Mouse (Mus musculus): Measurements from ENCODE around the gene Csrp2.

Csrp2 gene

DNA sequence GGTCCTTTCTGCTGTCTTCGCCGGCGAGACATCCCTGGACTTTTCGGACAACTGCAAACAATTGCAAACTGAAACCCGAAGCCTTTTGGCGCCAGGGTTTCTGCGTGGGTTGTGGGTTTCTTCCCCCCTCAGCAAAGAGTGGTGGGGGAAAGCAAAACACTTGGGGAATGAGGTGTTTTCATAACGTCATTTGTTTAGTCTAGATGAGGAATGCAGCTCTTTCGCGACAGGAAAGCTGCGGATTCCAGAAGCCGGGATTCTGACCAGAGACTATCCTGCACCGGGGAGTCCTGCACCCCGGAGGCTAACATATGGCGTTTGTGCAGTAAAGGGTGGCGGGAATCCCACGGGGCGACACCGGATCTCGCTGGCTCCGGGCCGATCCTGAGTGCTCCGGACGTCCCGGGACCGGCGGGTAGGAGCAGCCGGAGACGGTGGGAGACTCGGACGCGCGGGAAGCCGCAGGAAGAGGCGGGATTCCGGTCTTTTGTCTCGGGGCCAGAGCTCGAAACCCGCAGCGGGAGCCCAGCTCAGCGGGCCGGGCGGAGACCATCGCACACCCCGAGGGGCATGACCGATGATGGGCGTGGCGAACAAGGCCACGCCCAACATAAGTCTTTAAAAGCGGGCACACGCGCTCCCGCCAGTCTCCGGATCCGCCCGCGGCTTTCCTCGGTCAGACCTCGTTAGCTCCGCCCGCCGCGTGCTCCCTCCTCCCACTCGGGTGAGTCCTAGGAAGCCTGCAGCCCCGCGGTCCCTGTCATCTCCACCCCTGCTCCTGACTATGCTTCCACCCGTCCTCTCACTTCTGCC lies at the start of gene Csrp2:
Csrp2 (plus strand) TSS at position 259 of the 813 bp plus-strand sequence.
- in situ Hi-C loops (cut with MboI, MseI): no loop called here

GRCm38 (mm10) chr10:110874853-110875252 lies 44.7 kb upstream of the Csrp2 start:
- in situ Hi-C loops (cut with MboI, MseI): no loop called here

DNA sequence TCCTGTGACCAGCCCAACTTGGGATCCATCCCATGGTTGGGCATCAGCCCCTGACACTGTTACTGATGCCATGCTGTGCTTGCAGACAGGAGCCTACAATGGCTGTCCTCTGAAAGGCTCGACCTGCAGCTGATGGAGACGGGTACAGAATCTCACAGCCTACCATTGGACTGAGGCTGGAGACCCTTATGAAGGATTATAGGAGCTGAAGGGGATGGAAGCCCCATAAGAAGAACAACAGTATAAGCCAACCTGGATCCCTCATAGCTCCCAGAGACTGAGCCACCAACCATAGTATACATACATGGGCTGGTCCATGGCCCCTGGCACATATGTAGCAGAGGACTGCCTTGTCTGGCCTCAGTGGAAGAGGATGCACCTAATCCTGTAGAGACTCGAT lies 42.6 kb upstream of the Csrp2 start:
- in situ Hi-C loops (cut with MboI, MseI): no loop called here

DNA sequence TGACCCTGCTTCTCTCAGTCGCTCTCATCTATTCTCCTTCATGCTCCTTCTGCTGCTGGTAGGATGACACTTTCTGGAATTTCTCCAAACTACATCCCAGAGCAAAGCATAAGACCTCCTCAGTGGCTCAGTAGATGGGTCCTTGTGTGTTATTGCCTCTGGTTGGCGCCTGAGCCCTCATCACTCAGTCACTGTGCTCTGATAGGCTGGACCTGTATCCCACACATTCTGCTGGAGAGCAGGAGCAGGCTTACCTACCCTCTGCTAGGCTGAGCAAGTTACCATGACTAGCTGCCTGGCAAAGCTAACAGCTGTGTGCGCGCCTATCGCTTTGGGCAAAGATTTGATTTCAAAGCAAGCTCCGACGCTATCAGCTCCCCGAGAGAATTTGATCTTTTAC lies 41.7 kb upstream of the Csrp2 start:
- in situ Hi-C loops (cut with MboI, MseI): no loop called here

GRCm38 (mm10) chr10:110878641-110879040 lies 40.9 kb upstream of the Csrp2 start:
- in situ Hi-C loops (cut with MboI, MseI): no loop called here

DNA sequence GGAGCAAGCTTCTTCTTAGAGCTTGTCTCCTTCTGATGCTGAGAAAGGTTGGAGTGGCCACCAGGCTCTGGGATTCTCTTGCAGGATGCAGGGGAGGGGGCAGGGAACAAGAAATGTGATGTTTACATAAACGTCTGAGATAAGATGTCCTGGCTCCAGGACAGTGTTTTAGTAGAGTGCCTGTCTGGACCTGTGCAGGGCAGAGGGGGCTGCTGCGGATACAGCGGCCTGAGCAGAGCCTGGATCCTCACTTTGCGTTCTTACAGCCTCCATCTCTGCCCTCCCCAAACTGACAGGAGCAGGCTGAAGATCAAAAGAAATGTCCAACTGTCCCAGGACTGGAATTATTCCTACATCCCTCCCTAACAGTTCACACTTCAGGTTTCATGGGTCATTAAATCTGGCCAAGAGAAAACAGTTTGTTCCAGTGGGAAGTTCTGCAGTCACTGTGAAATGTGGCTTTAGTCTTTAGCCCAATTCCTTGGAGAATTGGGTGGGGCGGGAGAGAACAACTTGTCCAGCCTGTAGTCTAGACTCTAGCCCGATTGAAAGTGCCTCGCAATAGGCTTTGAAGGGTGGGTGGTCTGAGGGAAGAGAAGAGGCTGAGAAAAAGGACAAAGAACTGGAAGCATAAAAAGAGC lies 40.0 kb upstream of the Csrp2 start:
- in situ Hi-C loops (cut with MboI, MseI): no loop called here

- in situ Hi-C loops (cut with MboI, MseI): no loop called here
Observed at GRCm38 (mm10) chr10:110881346-110881745, 38.2 kb upstream of the Csrp2 start.

DNA sequence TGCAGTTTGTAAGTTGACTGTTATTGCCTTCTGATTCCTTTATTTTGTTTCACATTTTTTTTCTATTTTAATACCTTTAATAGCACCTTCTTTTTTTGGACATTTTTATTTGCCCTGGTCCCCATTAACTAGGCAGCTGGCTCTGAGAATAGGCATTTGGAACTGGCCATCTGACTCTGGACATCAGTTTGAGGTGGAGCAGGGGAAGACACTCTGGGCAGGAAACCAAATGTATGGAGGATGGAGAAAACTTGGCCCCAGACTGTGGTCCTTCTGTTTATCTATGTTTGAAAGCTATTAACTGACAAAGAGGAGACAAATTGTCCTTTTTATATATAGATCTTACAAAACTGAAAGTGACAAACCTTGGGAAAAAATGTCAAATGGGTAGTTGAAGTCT lies 36.9 kb upstream of the Csrp2 start:
- in situ Hi-C loops (cut with MboI, MseI): no loop called here

- in situ Hi-C loops (cut with MboI, MseI): no loop called here
Observed at GRCm38 (mm10) chr10:110890656-110891272, 28.8 kb upstream of the Csrp2 start.

- in situ Hi-C loops (cut with MboI, MseI): no loop called here
Observed at GRCm38 (mm10) chr10:110899744-110900501, 19.7 kb upstream of the Csrp2 start.

DNA sequence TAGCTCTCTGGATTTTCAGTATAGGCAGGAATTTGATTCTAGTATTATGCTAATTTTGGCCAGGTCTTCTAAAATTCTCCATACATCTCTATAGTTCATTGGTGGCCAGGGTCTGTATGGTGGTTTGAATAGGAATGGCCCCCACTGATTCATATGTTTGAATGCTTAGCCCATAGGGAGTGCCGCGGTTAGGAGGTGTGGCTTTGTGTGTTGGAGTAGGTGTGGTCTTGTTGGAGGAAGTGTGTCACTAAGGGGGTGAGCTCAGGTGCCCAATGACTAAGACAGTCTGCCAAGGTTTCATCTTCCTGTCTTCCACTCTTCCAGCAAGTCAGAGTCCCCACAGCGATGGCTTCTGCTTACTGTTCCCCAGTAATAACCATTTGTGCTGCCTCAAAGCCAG lies 15.7 kb upstream of the Csrp2 start:
- in situ Hi-C loops (cut with MboI, MseI): no loop called here

DNA sequence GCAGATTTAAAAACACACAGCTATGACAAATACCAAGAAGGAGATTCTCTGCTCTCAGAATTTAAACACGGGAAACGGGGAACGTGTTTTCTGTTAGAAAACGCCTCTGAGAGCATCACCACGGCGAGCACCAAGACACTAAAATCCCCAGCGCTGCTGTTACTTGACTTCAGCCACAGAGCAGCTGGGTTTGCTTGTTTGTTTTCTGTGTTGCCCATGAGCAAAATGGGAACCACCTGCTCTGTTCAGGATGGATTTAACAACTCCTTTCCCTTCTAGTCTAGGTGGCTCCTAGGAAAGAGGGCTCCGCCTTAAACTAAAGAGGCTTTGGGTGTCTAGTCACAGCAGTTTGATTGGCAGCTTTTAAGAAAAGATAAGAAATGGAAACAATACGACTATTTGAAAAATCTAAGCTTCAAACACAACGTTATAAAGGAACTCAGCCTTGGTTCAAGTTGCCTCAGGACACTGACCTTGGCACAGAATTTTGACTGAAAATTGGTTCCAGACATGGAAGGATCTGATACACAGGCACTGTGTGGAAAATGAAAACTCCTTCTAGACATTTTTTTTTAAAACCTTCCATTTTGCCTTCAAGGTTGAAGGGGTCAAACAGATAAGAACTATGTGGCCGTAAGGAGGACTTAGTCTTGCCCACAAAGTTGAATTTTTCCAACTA lies 2.8 kb upstream of the Csrp2 start:
- in situ Hi-C loops (cut with MboI, MseI): no loop called here

- in situ Hi-C loops (cut with MboI, MseI): no loop called here
Observed at GRCm38 (mm10) chr10:110917521-110917920, 2.1 kb upstream of the Csrp2 start.

- in situ Hi-C loops (cut with MboI, MseI): no loop called here
Observed at GRCm38 (mm10) chr10:110918414-110919391, 886 bp upstream of the Csrp2 start.

DNA sequence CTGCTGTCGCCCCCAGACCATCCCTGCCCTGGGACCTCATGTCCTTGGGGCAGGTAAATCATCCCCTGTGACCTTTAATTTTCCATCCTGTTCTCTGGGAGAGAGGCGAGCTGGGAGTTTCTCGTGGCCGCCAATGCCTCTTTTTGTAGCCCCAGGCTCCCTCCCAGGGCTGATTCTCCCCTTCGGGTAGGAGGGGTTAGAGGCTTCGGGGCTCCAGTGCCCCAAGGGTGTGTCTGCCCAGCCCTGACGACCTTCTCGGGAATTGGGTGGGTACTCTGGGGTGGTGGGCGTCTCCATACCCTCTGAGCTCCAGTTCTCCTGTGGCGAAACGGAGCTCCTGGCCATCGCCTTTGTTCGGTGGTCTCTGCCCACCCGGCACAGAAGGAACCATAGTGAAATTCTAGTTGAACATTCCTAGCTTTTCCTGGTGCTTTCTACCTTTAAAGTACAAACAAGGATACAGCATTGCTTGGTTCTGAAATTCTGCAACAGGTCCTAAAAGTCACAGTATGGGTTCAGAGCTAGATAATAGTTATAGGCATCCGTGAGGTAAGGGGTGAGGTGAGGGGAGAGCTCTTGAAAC lies 870 bp downstream of the Csrp2 start:
- in situ Hi-C loops (cut with MboI, MseI): no loop called here

DNA sequence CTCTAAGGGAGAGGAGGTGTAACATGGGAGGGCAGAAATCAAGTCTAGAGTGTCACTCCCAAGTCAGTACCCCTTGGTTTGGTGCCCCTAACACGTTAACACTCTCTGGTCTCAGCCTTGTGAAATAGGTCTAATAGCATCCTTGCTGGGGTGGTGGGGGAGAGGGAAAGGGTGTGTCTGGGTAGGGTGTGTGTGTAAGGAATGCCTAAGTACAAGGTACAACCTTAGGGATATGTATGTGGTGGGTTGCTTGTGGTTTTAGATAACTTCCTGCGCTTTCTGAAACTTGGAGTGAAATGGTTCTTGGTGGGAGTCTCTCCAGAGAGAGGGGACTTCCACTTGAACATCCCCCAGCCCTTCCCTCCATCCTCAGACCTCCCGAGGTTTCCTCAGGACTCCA lies 2.3 kb downstream of the Csrp2 start:
- in situ Hi-C loops (cut with MboI, MseI): no loop called here

DNA sequence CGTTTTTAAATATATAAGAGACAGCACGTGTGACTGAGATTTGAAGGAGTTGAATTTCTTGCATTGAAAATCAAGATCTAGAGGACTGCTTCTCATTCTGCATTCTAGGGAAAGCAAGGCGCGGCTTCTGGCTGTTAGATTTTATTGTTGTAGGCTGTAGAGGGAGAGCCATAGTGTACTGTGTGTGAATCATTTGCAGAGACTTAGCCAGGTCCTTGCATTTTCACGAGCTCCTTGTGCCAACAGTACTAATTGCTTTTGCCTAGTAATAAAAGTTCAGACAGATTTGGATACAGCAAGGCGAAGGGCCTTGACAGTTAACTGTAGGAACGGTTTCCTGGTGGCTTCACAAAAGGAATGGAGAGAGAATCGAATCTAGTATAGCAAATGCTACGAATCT lies 3.0 kb downstream of the Csrp2 start:
- in situ Hi-C loops (cut with MboI, MseI): no loop called here

GRCm38 (mm10) chr10:110927491-110927890 lies 7.9 kb downstream of the Csrp2 start:
- in situ Hi-C loops (cut with MboI, MseI): no loop called here

- in situ Hi-C loops (cut with MboI, MseI): no loop called here
Observed at GRCm38 (mm10) chr10:110929756-110930155, 10.2 kb downstream of the Csrp2 start.

Data from regulatory T cell (primary cell).